Mouse (Mus musculus): ENCODE measurements around the gene Klhl32. TPM values are rescaled to one million over a fixed set of nuclear protein-coding genes. Genes with fewer than 3 reads are reported as not detected.

Klhl32 gene
- total RNA-seq, 2 experiments from 2014 or later, result 21.3 to 23.8 TPM

DNA sequence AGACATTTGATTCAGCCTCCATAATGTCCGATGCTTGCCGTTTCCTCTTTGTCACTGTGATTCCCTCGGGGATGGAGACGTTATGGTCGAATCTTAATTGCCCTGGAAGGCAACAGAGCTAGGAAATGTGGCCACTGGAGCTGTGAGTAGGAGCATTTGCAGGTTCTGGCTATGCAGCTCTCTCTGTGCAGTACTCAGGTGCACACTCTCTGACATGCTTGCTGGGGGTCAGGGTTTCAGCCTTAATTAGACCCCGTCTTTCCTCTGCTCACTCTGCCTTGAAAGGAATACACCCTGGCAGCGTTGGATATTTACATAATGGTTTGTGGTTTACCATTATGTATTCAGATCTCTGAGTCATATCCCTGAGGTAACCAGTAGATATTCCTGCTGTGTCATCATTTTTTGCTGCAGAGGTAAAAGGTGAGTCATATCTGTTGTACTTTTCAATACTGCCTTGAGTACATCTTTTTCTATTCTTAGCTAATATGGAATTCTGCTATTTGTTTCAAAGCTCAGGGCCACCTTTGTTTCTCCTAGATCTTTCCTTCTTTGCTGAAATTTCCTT, 281.9 kb downstream of the Klhl32 start:
- no peak for DNase-seq
- intact Hi-C loops (cut with DNase I), result no loop called here

- DNase-seq, result no peak
- intact Hi-C loops (cut with DNase I), result no loop called here
These were observed 282.9 kb downstream of the Klhl32 start for GRCm38 (mm10) chr4:24568026-24568425.

Other genes with a start within 250 kb of the Klhl32 start
- gene Ndufaf4, start 47.0 kb upstream of the Klhl32 start, total RNA-seq (2021), result 10 to 100 TPM; 33.1 to 34.5 TPM
- 10 to 100 TPM; 23.6 to 25.7 TPM for gene Gpr63, start 115.3 kb upstream of the Klhl32 start, total RNA-seq (2021)

Data from left cerebral cortex, postnatal 4 days (tissue).